Mouse (Mus musculus) bone marrow, adult 2 months (tissue): ENCODE measurements around the gene Adssl1.

Experiments
- CTCF ChIP-seq: fragments of 200-500 bp; IDR thresholded peaks from 2 replicates; pipeline ENCODE4 v1.5.1; 2011; ENCODE audit warnings: low read length, control low read depth; ENCODE audit not compliant: control insufficient read depth, insufficient read depth
- POLR2A ChIP-seq: fragments of 200-500 bp; IDR thresholded peaks from 2 replicates; pipeline ENCODE4 v1.6.1; 2011; ENCODE audit warnings: low read depth, mild to moderate bottlenecking, control low read depth, low read length, borderline replicate concordance; ENCODE audit not compliant: control insufficient read depth

- TF ChIP-seq CTCF = no peak
- no peak for TF ChIP-seq POLR2A
Observed at GRCm38 (mm10) chr12:112606998-112607397, 12.8 kb upstream of the Adssl1 start.
